Mouse (Mus musculus) ES-E14 (cell line): ENCODE data around the gene Ehbp1.

Source experiments
- CHD2 ChIP-seq: IDR thresholded peaks from 2 replicates; pipeline ENCODE4 v1.6.1; 2014; ENCODE audit warnings: mild to moderate bottlenecking, low read depth, low read length, inconsistent platforms
- MAFK ChIP-seq: IDR thresholded peaks from 2 replicates; pipeline ENCODE4 v1.6.1; 2014; ENCODE audit warnings: mild to moderate bottlenecking, low read depth, low read length, inconsistent platforms; ENCODE audit not compliant: insufficient read depth
- ZNF384 ChIP-seq: IDR thresholded peaks from 2 replicates; pipeline ENCODE4 v1.6.1; 2012; ENCODE audit warnings: low read depth, low read length, inconsistent platforms

GRCm38 (mm10) chr11:22255418-22255817 lies 86.7 kb downstream of the Ehbp1 start:
- TF ChIP-seq CHD2 = no peak
- TF ChIP-seq ZNF384 = no peak
- no peak for TF ChIP-seq MAFK
